Mouse (Mus musculus) cortical plate, adult 2 months (tissue): ENCODE measurements around the gene Igf1.

Experiments
- CTCF ChIP-seq: fragments of 200-500 bp; IDR thresholded peaks from 2 replicates; pipeline ENCODE4 v1.5.1; 2011; ENCODE audit warnings: mild to moderate bottlenecking, control low read depth, low read length; ENCODE audit not compliant: insufficient read depth; ENCODE audit errors: extremely low read depth
- POLR2A ChIP-seq: fragments of 200-500 bp; IDR thresholded peaks from 2 replicates; pipeline ENCODE4 v1.6.1; 2011; ENCODE audit warnings: mild to moderate bottlenecking, low read length, control low read depth; ENCODE audit not compliant: insufficient read depth; ENCODE audit errors: extremely low read depth

GRCm38 (mm10) chr10:87915782-87916181 is 57.7 kb downstream of the Igf1 start:
- no peak for TF ChIP-seq POLR2A
- TF ChIP-seq CTCF: no peak
